Mouse (Mus musculus) embryonic facial prominence, embryonic 12.5 days (tissue): ENCODE measurements around the gene Patl1. TPM values are rescaled to one million over a fixed set of nuclear protein-coding genes. Genes with fewer than 3 reads are reported as not detected.
"Not testable (repeated sequence)": the region's sequence is repeated elsewhere in the genome, so short reads cannot be mapped to it uniquely, and the experiment has no call there.

Experiments
- ATAC-seq: fragments of 200-750 bp; cut with Nextera tagmentation; 2 replicates; pipeline ENCODE4 v1.8.0; 2017; ENCODE audit not compliant: insufficient number of reproducible peaks, insufficient read depth, low FRiP score, low TSS enrichment
- H3K27ac ChIP-seq: fragments of 300-500 bp; sonication (generic); 2 replicates; pipeline ENCODE4 v1.5.1; 2016; ENCODE audit warnings: mild to moderate bottlenecking
- H3K27me3 ChIP-seq: fragments of 300-500 bp; sonication (generic); 2 replicates; pipeline ENCODE4 v1.6.1; 2016; ENCODE audit warnings: mild to moderate bottlenecking, moderate library complexity
- H3K36me3 ChIP-seq: fragments of 300-500 bp; sonication (generic); 2 replicates; pipeline ENCODE4 v1.6.1; 2016; ENCODE audit warnings: mild to moderate bottlenecking
- H3K4me1 ChIP-seq: fragments of 300-500 bp; sonication (generic); 2 replicates; pipeline ENCODE4 v1.6.1; 2016
- H3K4me2 ChIP-seq: fragments of 300-500 bp; sonication (generic); replicated peaks from 2 replicates; pipeline ENCODE4 v1.6.1; 2016; ENCODE audit warnings: mild to moderate bottlenecking, moderate library complexity
- H3K4me3 ChIP-seq: fragments of 300-500 bp; sonication (generic); 2 replicates; pipeline ENCODE4 v1.5.1; 2016; ENCODE audit warnings: mild to moderate bottlenecking
- H3K9ac ChIP-seq: fragments of 300-500 bp; sonication (generic); 2 replicates; pipeline ENCODE4 v1.6.1; 2016; ENCODE audit warnings: mild to moderate bottlenecking, moderate library complexity
- H3K9me3 ChIP-seq: fragments of 300-500 bp; sonication (generic); 2 replicates; pipeline ENCODE4 v1.6.1; 2016; ENCODE audit warnings: mild to moderate bottlenecking, moderate library complexity
- WGBS: fragments of 180-500 bp; shearing (Covaris S2); methylation state at CpG from one replicate; pipeline ENCODE4 v1.1.7; 2016; 5-methylcytosine and 5-hydroxymethylcytosine counted together
- polyA plus RNA-seq: library from polyadenylated mRNA; unstranded; fragments of >200 nt; fragmentation: Nextera tagmentation; extraction: Ambion mirVana; gene quantifications from 2 replicates; pipeline ENCODE4 v1.2.1, GENCODE M21; 2016

Gene Patl1
- polyA plus RNA-seq, 1 experiment from 2014 or later = 20.6 TPM

DNA sequence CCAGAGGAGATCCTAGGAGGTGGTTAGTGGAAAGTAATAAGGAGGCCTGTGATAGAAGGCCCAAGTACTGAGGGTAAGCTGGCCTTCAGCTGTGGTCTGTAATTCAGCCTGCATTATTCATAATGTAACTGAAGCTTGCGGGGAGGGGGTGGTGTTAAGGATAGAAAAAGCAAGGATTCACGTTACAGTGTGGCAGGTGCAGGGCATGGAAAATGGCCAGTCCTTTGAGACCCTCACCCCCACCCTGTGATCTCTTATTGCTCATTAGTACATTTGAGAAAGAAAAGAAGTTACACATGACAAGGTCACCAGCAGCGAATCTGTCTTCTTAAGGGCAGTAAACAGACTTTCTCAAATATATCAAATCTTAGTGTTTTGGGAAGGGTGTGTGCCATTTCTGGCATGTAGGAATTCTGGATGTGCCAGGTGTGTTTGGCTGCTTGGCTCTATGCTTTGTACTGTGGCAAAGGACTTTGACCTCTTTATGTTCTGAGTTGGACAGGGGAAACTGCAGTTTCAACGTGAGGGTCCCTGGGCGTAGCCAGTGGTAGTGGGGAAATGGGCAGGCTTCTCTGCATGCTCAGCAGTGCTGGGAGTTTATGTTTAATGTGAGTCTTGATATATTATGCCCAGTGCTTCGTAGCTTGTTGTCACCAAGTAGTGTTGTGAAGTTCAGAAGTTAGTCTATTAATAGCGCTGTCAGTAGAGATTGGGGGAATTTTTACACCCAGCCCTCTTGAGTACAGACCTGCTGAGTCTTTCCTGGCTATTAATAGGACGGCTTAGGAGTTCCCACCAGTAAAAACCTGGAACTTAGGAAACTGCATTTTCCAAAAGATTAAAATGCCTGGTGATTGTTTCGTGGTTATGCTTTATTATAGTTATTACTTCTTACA, 57.2 kb downstream of the Patl1 start:
- Histone ChIP-seq H3K4me1 (peaks cover 11% of the 10 kb centered on the region), H3K27ac (no peak overlapping the region), H3K9ac (no peak overlapping the region), H3K4me2 (no peak overlapping the region), H3K9me3 (no peaks in the 10 kb centered on the region), H3K4me3 (no peak overlapping the region), H3K27me3 (no peaks in the 10 kb centered on the region), H3K36me3 (peaks cover 39% of the 10 kb centered on the region)
- WGBS = 80% methylated on average over 9 of the region's 9 CpGs
- ATAC-seq = no peak

DNA sequence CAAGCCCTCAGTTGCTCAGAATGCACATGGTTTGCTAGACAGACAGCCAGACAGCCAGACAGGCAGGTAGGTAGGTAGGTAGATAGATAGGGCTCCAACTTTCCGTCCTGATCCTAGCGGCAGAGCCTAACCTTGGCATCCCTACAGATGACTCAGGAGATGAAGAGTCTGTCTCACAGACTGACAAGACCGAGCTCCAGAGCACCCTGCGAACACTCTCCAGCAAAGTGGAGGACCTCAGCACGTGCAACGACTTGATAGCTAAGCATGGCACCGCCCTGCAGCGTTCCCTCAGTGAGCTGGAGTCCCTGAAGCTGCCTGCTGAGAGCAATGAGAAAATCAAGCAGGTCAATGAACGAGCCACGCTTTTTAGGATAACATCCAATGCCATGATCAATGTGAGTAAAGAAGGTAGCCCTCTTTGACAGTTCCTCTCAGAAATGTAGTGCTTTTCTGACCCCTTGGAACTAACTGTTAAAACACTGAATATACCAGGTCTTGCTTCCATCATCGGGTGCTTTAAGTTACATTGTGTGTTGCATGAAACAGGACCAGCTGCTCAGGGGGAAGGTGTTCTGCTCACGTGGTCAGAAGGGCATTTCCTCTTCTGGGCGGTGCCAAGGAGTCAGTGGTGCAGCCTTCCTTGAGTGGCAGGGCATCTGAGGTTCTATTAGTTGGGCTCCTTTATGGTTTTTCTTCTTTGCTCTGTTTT, 61.5 kb downstream of the Patl1 start:
- Histone ChIP-seq H3K4me1 (no peaks in the 10 kb centered on the region), H3K4me2 (no peak overlapping the region), H3K9me3 (no peaks in the 10 kb centered on the region), H3K27me3 (no peaks in the 10 kb centered on the region), H3K9ac (no peak overlapping the region), H3K36me3 (peaks cover 74% of the 10 kb centered on the region), H3K4me3 (no peak overlapping the region), H3K27ac (no peak overlapping the region)
- ATAC-seq = no peak
- WGBS = 91% methylated on average over 13 of the region's 13 CpGs

DNA sequence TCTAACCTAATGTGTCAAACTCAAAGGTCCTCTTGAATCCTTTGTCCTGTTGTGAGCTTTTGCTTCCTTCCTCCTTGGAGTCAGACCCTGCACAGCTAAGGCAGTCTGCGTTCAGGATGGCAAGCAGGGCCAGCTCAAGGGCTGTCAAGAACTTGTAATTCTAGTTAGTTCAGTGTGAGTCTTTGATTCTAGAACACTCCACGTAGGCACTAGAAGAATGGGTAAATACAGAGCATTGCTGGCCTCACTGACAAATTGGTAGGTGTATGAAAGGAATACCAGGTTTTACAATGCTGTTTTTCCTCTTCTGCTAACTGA, 62.0 kb downstream of the Patl1 start:
- H3K4me2 ChIP-seq = no peak overlapping the region

DNA sequence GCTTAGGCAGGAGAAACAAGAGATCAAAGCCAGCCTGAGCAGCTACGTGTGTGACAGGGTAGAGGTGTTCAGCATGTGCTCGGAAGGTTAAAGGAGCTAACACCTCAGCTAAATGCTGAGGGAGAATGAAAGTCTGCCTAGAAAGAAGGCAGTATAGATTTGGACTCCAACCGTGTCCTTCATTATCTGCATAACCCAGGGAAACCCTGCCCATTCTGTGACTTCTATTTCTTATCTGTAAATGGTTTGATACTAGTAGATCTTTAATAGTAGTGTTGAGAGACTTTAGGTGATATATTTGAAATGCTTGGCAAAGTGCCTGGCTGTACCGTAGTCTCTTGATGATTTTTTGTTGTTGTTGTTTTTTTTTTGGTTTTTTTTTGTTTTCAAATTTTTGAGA, 63.5 kb downstream of the Patl1 start:
- no peak for ATAC-seq
- WGBS = 86% methylated on average over 4 of the region's 4 CpGs
- no peaks in the 10 kb centered on the region for H3K27me3 ChIP-seq
- H3K36me3 ChIP-seq = peaks cover 87% of the 10 kb centered on the region
- H3K27ac ChIP-seq = no peak overlapping the region
- no peak overlapping the region for H3K4me2 ChIP-seq
- no peaks in the 10 kb centered on the region for H3K9me3 ChIP-seq
- H3K4me3 ChIP-seq = no peak overlapping the region
- H3K9ac ChIP-seq = no peak overlapping the region
- no peaks in the 10 kb centered on the region for H3K4me1 ChIP-seq

More for the DNA sequence above, 62.0 kb downstream of the Patl1 start:
- H3K9ac ChIP-seq = no peak overlapping the region
- no peak overlapping the region for H3K27ac ChIP-seq
- ATAC-seq = no peak
- H3K36me3 ChIP-seq = peaks cover 75% of the 10 kb centered on the region
- no peaks in the 10 kb centered on the region for H3K4me1 ChIP-seq
- H3K9me3 ChIP-seq = no peaks in the 10 kb centered on the region
- H3K4me3 ChIP-seq = no peak overlapping the region
- 87% methylated on average over 2 of the region's 2 CpGs for WGBS
- no peaks in the 10 kb centered on the region for H3K27me3 ChIP-seq

DNA sequence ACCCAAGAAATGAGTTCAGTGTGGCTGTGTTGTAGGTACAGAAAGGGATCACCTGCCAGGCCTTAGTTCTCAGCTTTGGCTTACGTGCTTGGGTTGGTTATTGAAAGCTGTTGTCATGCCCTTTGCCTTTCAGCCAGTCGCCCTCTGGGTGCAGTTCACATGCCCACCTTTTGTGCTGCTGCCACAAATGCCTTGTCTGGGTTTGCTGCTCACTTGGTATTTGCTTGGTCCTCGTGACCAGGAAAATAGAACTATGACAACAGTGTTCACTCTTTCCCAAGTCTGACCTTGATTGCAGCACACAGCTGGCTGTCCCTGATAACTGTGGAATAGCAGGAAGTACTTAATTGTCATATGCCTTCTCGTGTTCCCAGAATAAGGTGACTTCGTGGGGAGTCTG, 65.2 kb downstream of the Patl1 start:
- peaks cover 83% of the 10 kb centered on the region for H3K36me3 ChIP-seq
- no peaks in the 10 kb centered on the region for H3K27me3 ChIP-seq
- H3K9me3 ChIP-seq = no peaks in the 10 kb centered on the region

DNA sequence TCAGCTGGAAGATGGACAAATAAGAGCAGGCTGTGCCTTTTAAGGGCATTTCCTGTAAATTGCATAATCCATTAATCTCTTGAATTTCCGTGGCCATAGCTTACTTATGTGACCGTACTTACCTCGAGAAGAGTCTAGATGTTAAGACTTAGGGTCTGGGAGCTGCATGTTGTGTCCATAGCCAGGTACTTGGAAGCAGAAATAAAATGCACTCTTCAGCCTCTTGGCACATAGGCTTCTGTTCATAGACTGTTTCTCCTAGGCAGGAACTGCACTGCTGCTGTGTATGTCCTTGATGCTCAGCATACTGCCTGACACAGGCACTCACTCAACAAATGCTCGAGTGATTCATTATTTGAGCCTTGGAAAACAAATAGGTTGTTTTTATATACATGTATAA, 68.3 kb downstream of the Patl1 start:
- H3K36me3 ChIP-seq = peaks cover 81% of the 10 kb centered on the region
- H3K4me1 ChIP-seq = no peaks in the 10 kb centered on the region
- WGBS = 87% methylated on average over 4 of the region's 4 CpGs
- no peak overlapping the region for H3K4me3 ChIP-seq
- no peak overlapping the region for H3K9ac ChIP-seq
- H3K27ac ChIP-seq = no peak overlapping the region
- H3K27me3 ChIP-seq = no peaks in the 10 kb centered on the region
- ATAC-seq = no peak
- H3K9me3 ChIP-seq = no peaks in the 10 kb centered on the region
- H3K4me2 ChIP-seq = no peak overlapping the region

More for the DNA sequence above, 65.2 kb downstream of the Patl1 start:
- WGBS = 81% methylated on average over 5 of the region's 5 CpGs
- Histone ChIP-seq H3K4me1 (no peaks in the 10 kb centered on the region), H3K4me3 (no peak overlapping the region), H3K9ac (no peak overlapping the region), H3K4me2 (no peak overlapping the region), H3K27ac (no peak overlapping the region)
- no peak for ATAC-seq

DNA sequence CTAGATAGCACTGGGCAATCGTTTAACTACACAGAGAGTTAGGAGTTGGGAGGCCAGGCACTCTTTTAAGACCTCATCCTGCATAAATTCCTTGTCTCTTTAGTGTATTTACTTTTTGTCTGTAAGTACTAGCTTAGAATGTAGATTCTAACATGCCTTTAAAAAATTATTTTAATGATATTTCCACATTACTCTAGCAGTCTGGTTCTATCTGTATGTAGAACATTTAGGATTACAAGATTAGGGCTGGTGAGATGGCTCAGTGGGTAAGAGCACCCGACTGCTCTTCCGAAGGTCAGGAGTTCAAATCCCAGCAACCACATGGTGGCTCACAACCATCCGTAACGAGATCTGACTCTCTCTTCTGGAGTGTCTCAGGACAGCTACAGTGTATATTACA, 72.4 kb downstream of the Patl1 start:
- not testable (repeated sequence) for H3K4me1 ChIP-seq, ATAC-seq, H3K9me3 ChIP-seq, H3K4me2 ChIP-seq, H3K27ac ChIP-seq, H3K4me3 ChIP-seq, H3K27me3 ChIP-seq, H3K9ac ChIP-seq
- 82% methylated on average over 5 of the region's 5 CpGs for WGBS
- H3K36me3 ChIP-seq = peaks cover 75% of the 10 kb centered on the region

DNA sequence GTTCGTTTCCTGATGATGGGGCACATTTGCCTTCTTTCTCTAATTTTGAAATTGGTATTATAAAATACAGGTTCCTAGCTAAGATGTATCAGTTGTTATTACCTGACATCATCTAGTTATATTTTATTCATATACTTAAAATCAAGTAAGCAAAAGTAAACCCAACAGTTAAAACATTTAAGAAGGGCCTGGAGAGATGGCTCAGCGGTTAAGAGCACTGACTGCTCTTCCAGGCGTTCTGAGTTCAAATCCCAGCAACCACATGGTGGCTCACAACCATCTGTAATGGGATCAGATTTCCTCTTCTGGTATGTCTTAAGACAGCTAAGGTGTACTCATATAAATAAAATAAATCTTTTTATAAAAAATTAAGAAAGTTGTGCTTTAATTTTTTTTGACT, 75.6 kb downstream of the Patl1 start:
- H3K9me3 ChIP-seq = no peaks in the 10 kb centered on the region
- no peak for ATAC-seq
- no peak overlapping the region for H3K9ac ChIP-seq
- H3K27me3 ChIP-seq = no peaks in the 10 kb centered on the region
- no peak overlapping the region for H3K27ac ChIP-seq
- no peak overlapping the region for H3K4me3 ChIP-seq
- H3K4me2 ChIP-seq = no peak overlapping the region
- H3K36me3 ChIP-seq = peaks cover 78% of the 10 kb centered on the region
- WGBS = 90% methylated on average over 3 of the region's 3 CpGs
- no peaks in the 10 kb centered on the region for H3K4me1 ChIP-seq

DNA sequence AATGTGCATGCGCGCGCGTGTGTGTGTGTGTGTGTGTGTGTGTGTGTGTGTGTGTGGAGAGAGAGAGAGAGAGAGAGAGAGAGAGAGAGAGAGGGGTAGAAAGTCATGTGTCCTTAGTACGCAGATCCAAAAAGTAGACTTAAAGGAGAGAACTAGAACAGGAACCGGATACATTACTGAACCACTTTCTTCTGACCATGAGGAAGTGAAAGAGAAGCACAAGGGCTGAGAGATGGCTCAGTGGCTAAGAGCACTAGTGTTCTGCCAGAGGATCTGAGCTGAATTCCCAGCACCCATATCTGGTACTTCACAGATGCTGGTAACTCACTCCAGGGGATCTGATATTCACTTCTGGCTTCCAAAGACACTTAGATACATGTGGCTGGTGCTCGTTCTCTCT, 77.1 kb downstream of the Patl1 start:
- Histone ChIP-seq H3K4me2 (no peak overlapping the region), H3K4me1 (no peaks in the 10 kb centered on the region), H3K9ac (no peak overlapping the region), H3K36me3 (peaks cover 71% of the 10 kb centered on the region), H3K27ac (no peak overlapping the region), H3K4me3 (no peak overlapping the region), H3K9me3 (no peaks in the 10 kb centered on the region), H3K27me3 (no peaks in the 10 kb centered on the region)
- no peak for ATAC-seq
- WGBS = 96% methylated on average over 7 of the region's 7 CpGs

DNA sequence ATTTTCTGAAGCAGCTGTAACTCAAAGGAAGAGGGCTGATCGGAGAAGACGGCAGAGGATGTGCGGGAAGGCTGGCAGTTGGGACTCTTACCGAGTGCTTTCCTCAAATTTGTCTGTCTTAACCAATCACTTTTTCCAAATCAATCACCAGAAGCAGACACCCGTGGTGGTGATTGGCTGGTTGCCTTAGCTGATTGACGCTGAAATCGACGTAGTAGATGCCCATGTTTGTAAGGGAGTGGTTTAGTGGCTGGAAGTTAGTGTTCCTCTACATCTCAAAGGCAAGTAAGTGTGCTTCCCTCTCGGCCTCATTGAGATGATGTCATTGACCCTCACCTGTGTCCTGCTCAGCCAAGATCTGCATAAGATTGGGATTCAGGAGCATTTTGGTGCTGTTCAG, 79.8 kb downstream of the Patl1 start:
- WGBS = 90% methylated on average over 9 of the region's 9 CpGs
- no peak for ATAC-seq
- H3K36me3 ChIP-seq = peaks cover 69% of the 10 kb centered on the region

DNA sequence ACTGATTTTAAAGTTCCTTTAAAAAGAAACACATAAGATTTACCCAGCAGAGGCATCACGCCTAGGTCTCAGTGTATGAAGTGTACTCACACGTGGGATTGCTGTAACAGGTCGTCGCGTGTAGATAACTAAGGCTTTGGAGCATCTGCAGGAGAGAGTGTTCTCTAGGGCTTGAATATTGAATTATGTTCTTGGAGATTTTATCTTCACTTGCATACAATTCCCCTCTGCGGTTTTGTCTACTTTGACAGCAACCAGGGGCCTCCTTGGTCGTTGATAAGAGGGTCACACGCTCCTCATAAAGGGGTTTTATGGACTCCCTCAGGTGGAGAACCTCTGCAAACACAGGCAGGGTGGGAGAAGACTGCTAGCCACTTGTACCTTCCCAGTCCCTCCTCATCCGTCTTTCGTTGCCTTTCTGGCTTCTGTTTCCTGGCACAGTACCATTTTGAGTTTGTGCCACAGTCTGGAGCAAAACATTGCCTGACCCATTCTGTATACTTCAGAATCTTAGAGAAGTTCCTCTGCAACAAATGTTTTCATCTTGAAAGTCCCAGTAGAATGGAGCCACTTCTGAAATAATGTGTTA, 80.3 kb downstream of the Patl1 start:
- no peaks in the 10 kb centered on the region for H3K27me3 ChIP-seq
- no peak overlapping the region for H3K4me2 ChIP-seq
- no peak overlapping the region for H3K27ac ChIP-seq
- peaks cover 65% of the 10 kb centered on the region for H3K36me3 ChIP-seq
- no peaks in the 10 kb centered on the region for H3K4me1 ChIP-seq
- no peaks in the 10 kb centered on the region for H3K9me3 ChIP-seq
- no peak overlapping the region for H3K9ac ChIP-seq
- no peak for ATAC-seq
- no peak overlapping the region for H3K4me3 ChIP-seq
- 92% methylated on average over 10 of the region's 10 CpGs for WGBS

More for the DNA sequence above, 79.8 kb downstream of the Patl1 start:
- Histone ChIP-seq H3K27me3 (no peaks in the 10 kb centered on the region), H3K9ac (no peak overlapping the region), H3K4me1 (no peaks in the 10 kb centered on the region), H3K9me3 (no peaks in the 10 kb centered on the region), H3K4me2 (no peak overlapping the region), H3K27ac (no peak overlapping the region), H3K4me3 (no peak overlapping the region)
